Mouse (Mus musculus) midbrain, embryonic 12.5 days (tissue): ENCODE data around the gene Otud5. TPM values are rescaled to one million over a fixed set of nuclear protein-coding genes. Genes with fewer than 3 reads are reported as not detected.
"Not testable (repeated sequence)": the region's sequence is repeated elsewhere in the genome, so short reads cannot be mapped to it uniquely, and the experiment has no call there.

Source experiments
- ATAC-seq: fragments of 200-750 bp; cut with Nextera tagmentation; 2 replicates; pipeline ENCODE4 v1.8.0; 2017; ENCODE audit warnings: low read depth, moderate TSS enrichment, moderate library complexity; ENCODE audit not compliant: low FRiP score
- H3K27ac ChIP-seq: fragments of 300-500 bp; sonication (generic); replicated peaks from 2 replicates; pipeline ENCODE4 v1.5.1; 2016; ENCODE audit warnings: mild to moderate bottlenecking
- H3K27me3 ChIP-seq: fragments of 300-500 bp; sonication (generic); 2 replicates; pipeline ENCODE4 v1.6.1; 2016; ENCODE audit warnings: mild to moderate bottlenecking
- H3K36me3 ChIP-seq: fragments of 300-500 bp; sonication (generic); 2 replicates; pipeline ENCODE4 v1.6.1; 2016
- H3K4me1 ChIP-seq: fragments of 300-500 bp; sonication (generic); 2 replicates; pipeline ENCODE4 v1.6.1; 2016
- H3K4me2 ChIP-seq: fragments of 300-500 bp; sonication (generic); replicated peaks from 2 replicates; pipeline ENCODE4 v1.6.1; 2016; ENCODE audit warnings: mild to moderate bottlenecking, moderate library complexity
- H3K4me3 ChIP-seq: fragments of 300-500 bp; sonication (generic); 2 replicates; pipeline ENCODE4 v1.5.1; 2016; ENCODE audit warnings: mild to moderate bottlenecking
- H3K9ac ChIP-seq: fragments of 300-500 bp; sonication (generic); replicated peaks from 2 replicates; pipeline ENCODE4 v1.6.1; 2016; ENCODE audit warnings: mild to moderate bottlenecking, moderate library complexity
- H3K9me3 ChIP-seq: fragments of 300-500 bp; sonication (generic); 2 replicates; pipeline ENCODE4 v1.6.1; 2016; ENCODE audit warnings: mild to moderate bottlenecking
- WGBS: fragments of 180-500 bp; shearing (Covaris S2); methylation state at CpG from one replicate; pipeline ENCODE4 v1.1.7; 2016; 5-methylcytosine and 5-hydroxymethylcytosine counted together
- polyA plus RNA-seq: library from polyadenylated mRNA; unstranded; fragments of >200 nt; fragmentation: Nextera tagmentation; extraction: Ambion mirVana; gene quantifications from 2 replicates; pipeline ENCODE4 v1.2.1, GENCODE M21; 2016

Gene Otud5
- polyA plus RNA-seq = 63.2 and 68.3 TPM in 2 replicates

GRCm38 (mm10) chrX:7841163-7842162 is at the start of gene Otud5:
Otud5 (plus strand) TSS chrX:7841364.
- peak within 1 kb of the TSS; percentile 72 for H3K4me2 ChIP-seq
- H3K36me3 ChIP-seq = 0 out of 2 replicates have a peak, but pooled peaks cover 4% of the 10 kb centered on the region
- no peaks in the 10 kb centered on the region for H3K9me3 ChIP-seq
- H3K27me3 ChIP-seq = no peaks in the 10 kb centered on the region
- peak; percentile 97 for ATAC-seq
- H3K9ac ChIP-seq = peak within 1 kb of the TSS; percentile 87
- 18% methylated on average over 71 of the region's 74 CpGs for WGBS
- H3K27ac ChIP-seq = peak within 1 kb of the TSS; percentile 87
- H3K4me1 ChIP-seq = peaks cover 18% of the 10 kb centered on the region; the same call in 1 of the 2 replicates
- peak within 1 kb of the TSS; percentile 83 for H3K4me3 ChIP-seq

- ATAC-seq = no peak
- 52% methylated on average over 3 of the region's 3 CpGs for WGBS
These were observed 47.8 kb upstream of the Otud5 start for GRCm38 (mm10) chrX:7793361-7793760.

GRCm38 (mm10) chrX:7795016-7795415 is 46.1 kb upstream of the Otud5 start:
- peaks cover 10% of the 10 kb centered on the region; the same call in 1 of the 2 replicates for H3K36me3 ChIP-seq
- no peak overlapping the region for H3K9ac ChIP-seq
- 35% methylated on average over 7 of the region's 7 CpGs for WGBS
- no peak overlapping the region for H3K4me3 ChIP-seq
- no peak for ATAC-seq
- H3K4me1 ChIP-seq = peaks cover 6% of the 10 kb centered on the region; the same call in 1 of the 2 replicates
- H3K4me2 ChIP-seq = no peak overlapping the region
- H3K9me3 ChIP-seq = no peaks in the 10 kb centered on the region
- H3K27me3 ChIP-seq = no peaks in the 10 kb centered on the region
- no peak overlapping the region for H3K27ac ChIP-seq

More at GRCm38 (mm10) chrX:7793361-7793760, 47.8 kb upstream of the Otud5 start:
- Histone ChIP-seq H3K36me3 (no peaks in the 10 kb centered on the region), H3K27ac (no peak overlapping the region), H3K4me1 (peaks cover 6% of the 10 kb centered on the region; the same call in 1 of the 2 replicates), H3K4me3 (no peak overlapping the region), H3K9ac (no peak overlapping the region), H3K4me2 (no peak overlapping the region), H3K9me3 (no peaks in the 10 kb centered on the region), H3K27me3 (no peaks in the 10 kb centered on the region)

DNA sequence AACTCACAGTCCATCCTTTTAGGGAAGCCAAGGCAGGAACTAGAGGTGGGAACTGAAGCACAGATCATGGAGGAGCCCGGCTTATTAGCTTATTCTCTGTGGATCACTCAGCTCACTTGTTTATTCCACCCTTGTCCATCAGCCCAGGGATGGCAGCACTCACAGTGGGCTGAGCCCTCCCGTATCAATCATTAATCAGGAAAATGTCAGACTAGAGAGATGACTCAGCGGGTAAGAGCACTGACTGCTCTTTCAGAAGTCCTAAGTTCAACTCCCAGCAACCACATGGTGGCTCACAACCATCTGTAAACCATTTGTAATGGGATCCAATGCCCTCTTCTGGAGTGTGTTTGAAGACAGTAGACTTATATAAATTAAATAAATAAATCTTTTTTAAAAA is 43.8 kb upstream of the Otud5 start:
- H3K4me2 ChIP-seq = no peak overlapping the region
- H3K27ac ChIP-seq = no peak overlapping the region
- H3K9me3 ChIP-seq = no peaks in the 10 kb centered on the region
- no peak overlapping the region for H3K4me3 ChIP-seq
- no peak overlapping the region for H3K9ac ChIP-seq
- WGBS = 78% methylated on average over 3 of the region's 3 CpGs
- no peak for ATAC-seq
- peaks cover 21% of the 10 kb centered on the region; the same call in 1 of the 2 replicates for H3K36me3 ChIP-seq
- no peaks in the 10 kb centered on the region for H3K4me1 ChIP-seq
- no peaks in the 10 kb centered on the region for H3K27me3 ChIP-seq

- H3K27me3 ChIP-seq, H3K4me3 ChIP-seq, H3K4me2 ChIP-seq, ATAC-seq, H3K4me1 ChIP-seq, H3K9me3 ChIP-seq, H3K9ac ChIP-seq, H3K27ac ChIP-seq: not testable (repeated sequence)
- H3K36me3 ChIP-seq = peaks cover 42% of the 10 kb centered on the region
- 97% methylated on average over 2 of the region's 2 CpGs for WGBS
These were observed 39.0 kb upstream of the Otud5 start for GRCm38 (mm10) chrX:7802157-7802556.

DNA sequence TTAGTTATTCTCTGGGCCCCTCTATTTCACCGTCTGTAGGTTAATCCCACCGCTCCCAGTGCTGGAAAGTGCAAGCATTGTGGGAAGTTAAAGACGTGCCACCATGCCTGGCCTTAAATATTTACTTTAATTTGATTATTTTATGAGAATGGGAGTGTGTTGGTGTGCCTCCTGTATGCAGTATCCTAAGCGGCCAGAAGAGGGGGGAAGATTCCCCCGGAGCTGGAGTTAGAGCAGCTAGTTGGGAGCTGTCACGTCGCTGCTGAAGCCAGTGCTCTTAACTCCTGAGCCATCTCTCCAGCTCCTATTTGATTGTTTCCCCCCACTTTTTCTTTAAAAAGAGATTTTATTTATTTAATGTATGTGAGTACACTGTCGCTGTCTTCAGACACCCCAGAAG is 26.1 kb upstream of the Otud5 start:
- not testable (repeated sequence) for H3K9me3 ChIP-seq, H3K4me3 ChIP-seq, H3K9ac ChIP-seq, H3K4me2 ChIP-seq, H3K27me3 ChIP-seq, ATAC-seq, H3K27ac ChIP-seq, H3K4me1 ChIP-seq
- H3K36me3 ChIP-seq = peaks cover 67% of the 10 kb centered on the region
- WGBS = 56% methylated on average over 8 of the region's 8 CpGs

DNA sequence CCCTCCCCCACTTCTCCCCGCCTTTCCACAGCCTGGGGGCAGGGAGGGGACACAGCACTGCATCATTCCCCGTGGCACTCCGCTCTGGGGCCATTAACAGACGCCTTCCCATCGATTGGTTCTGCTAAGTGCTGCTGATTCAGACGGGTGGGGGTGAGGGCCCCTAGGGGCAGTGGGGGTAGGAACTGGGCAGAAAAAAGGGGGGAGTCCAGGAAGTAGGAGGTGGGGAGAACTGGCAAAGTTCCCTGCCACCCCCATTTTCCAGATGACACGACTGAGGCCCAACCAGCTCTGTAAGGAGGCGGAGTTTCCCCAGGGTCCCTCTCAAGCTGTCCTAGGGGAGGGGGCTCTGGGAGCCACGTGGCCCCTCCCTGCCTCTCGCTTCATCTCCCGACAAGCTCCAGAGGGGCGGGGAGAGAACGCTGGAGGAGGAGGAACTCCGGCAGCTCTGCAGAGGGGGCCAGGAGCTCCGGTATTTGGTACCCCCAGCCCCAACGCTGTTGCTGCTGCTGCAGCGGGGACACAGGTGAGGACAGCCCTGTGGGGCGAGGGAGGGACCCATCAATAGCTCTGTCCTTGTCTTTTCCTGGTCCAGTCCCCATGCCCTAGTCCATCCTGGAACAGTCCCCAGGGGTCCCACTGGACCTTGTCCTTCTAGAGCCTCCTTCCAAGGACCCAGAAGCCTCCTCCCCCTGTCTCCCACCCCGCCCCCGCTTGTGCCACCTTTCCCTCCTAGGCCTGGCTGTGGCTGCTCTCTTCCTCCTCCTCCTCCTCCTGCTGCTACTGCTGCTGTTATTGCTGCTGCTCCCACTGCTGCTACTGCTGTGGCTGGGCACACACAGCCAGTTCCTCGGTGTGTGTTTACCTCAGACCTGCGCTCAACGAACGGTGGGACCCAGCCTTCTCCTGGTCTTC is 19.0 kb upstream of the Otud5 start, which contains the start of gene Kcnd1:
Gene Kcnd1, plus strand, starts transcription at position 425 of the 915 bp plus-strand sequence.
- 0 out of 2 replicates have a peak within 1 kb of the TSS, but pooled peaks have one; percentile 15 for H3K9ac ChIP-seq
- no peaks in the 10 kb centered on the region for H3K9me3 ChIP-seq
- no peaks in the 10 kb centered on the region; the same call in 1 of the 2 replicates for H3K4me1 ChIP-seq
- H3K27ac ChIP-seq = no peak within 1 kb of the TSS
- ATAC-seq = peak; percentile 65
- peak within 1 kb of the TSS; percentile 32 for H3K4me3 ChIP-seq
- WGBS = 19% methylated on average over 24 of the region's 24 CpGs
- no peaks in the 10 kb centered on the region for H3K27me3 ChIP-seq
- H3K4me2 ChIP-seq = peak within 1 kb of the TSS; percentile 47
- H3K36me3 ChIP-seq = peaks cover 23% of the 10 kb centered on the region

DNA sequence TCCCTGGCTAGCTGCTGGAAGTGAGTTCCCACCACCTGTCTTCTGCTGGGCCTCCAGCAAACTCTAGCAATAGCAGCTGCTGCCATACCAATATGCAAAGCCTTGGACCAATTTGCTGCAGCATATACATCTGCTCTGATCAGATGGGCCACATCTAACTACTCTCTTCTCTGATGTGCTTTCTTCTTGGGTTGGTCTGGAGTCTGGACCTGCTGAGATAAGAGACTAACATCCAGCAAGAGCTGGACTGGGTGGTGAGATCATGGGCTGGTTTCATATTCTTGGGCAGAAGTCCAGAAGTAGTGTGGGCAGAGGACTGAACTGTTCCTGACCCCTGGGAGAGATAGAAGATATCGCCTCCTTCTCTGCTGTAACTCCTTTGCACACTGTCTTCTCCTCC is 4.0 kb upstream of the Otud5 start:
- H3K27me3 ChIP-seq = no peaks in the 10 kb centered on the region
- H3K36me3 ChIP-seq = no peaks in the 10 kb centered on the region
- H3K4me2 ChIP-seq = no peak overlapping the region
- H3K9me3 ChIP-seq = no peaks in the 10 kb centered on the region
- WGBS = 67% methylated on average over 1 of the region's 1 CpGs
- no peak overlapping the region for H3K4me3 ChIP-seq
- ATAC-seq = no peak
- no peak overlapping the region for H3K27ac ChIP-seq
- H3K9ac ChIP-seq = no peak overlapping the region
- no peaks in the 10 kb centered on the region for H3K4me1 ChIP-seq

- H3K9ac ChIP-seq = no peak overlapping the region
- H3K4me3 ChIP-seq = peak overlapping the region; percentile 83
- H3K36me3 ChIP-seq = 0 out of 2 replicates have a peak, but pooled peaks cover 4% of the 10 kb centered on the region
- no peaks in the 10 kb centered on the region for H3K27me3 ChIP-seq
- H3K4me2 ChIP-seq = peak overlapping the region; percentile 45
- H3K4me1 ChIP-seq = peaks cover 18% of the 10 kb centered on the region; the same call in 1 of the 2 replicates
- no peak for ATAC-seq
- no peaks in the 10 kb centered on the region for H3K9me3 ChIP-seq
- WGBS = 19% methylated on average over 7 of the region's 7 CpGs
- H3K27ac ChIP-seq = no peak overlapping the region
These were observed 362 bp upstream of the Otud5 start for GRCm38 (mm10) chrX:7840842-7841162.

GRCm38 (mm10) chrX:7842318-7842717 is 1.2 kb downstream of the Otud5 start:
- peak overlapping the region; percentile 87 for H3K9ac ChIP-seq
- H3K4me1 ChIP-seq = peaks cover 18% of the 10 kb centered on the region; the same call in 1 of the 2 replicates
- H3K9me3 ChIP-seq = no peaks in the 10 kb centered on the region
- no peak for ATAC-seq
- 0 out of 2 replicates have a peak, but pooled peaks cover 4% of the 10 kb centered on the region for H3K36me3 ChIP-seq
- 22% methylated on average over 34 of the region's 42 CpGs for WGBS
- peak overlapping the region; percentile 72 for H3K4me2 ChIP-seq
- peak overlapping the region; percentile 83 for H3K4me3 ChIP-seq
- H3K27me3 ChIP-seq = no peaks in the 10 kb centered on the region
- peak overlapping the region; percentile 87 for H3K27ac ChIP-seq

GRCm38 (mm10) chrX:7847845-7848244 is 6.7 kb downstream of the Otud5 start:
- 86% methylated on average over 2 of the region's 2 CpGs for WGBS
- Histone ChIP-seq H3K9me3 (no peaks in the 10 kb centered on the region), H3K4me2 (no peak overlapping the region), H3K4me1 (peaks cover 14% of the 10 kb centered on the region; the same call in 1 of the 2 replicates), H3K36me3 (0 out of 2 replicates have a peak, but pooled peaks cover 4% of the 10 kb centered on the region), H3K9ac (no peak overlapping the region), H3K27ac (no peak overlapping the region), H3K27me3 (no peaks in the 10 kb centered on the region), H3K4me3 (no peak overlapping the region)
- no peak for ATAC-seq
